Comparison of ENCODE assay signal across 11 mouse cellular contexts in the genomic region with DNA sequence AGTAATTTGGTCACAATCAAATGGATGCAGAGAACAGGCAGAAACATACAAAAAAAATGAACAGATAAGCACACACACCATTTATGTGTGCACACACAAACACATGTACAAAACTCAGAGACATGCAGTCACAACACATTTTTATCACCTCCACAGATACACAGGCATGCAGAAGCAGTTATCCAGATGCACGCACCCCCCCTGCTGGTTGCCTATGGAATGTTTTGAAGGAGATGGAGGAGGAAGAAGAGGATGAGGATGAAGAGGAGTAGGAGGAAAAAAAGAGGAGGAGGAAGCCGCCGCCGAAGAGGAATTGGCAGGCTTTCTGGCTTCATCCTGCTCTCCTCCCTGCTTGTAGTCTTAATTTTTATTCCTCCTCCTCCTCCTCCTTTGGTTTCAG. TPM values are rescaled to one million over a fixed set of nuclear protein-coding genes. Genes with fewer than 3 reads are reported as not detected.
A peak's percentile ranks its signal among the peaks of the same experiment; 100 is the strongest.
DNase-seq lines count a peak whose midpoint lies in the region; ATAC-seq and TF ChIP-seq lines count a peak whose summit lies in the region.
"Had no signal": no experiment of that assay in that cellular context is flagged by ENCODE, and none has a peak within 500 bp of the region (broad histone marks: within the 10 kb centered on the region; RNA-seq: fewer than 3 reads in every experiment).

No protein-coding gene starts in this region.

- peak; percentile 44; the same call in 1 of the 2 replicates for TF ChIP-seq CTCF in liver, adult 2 months (IDR thresholded peaks at IDR 0.05; ENCODE audit: low read depth, low read length)
- peak; percentile 54 for TF ChIP-seq CTCF in Patski (IDR thresholded peaks at IDR 0.05)

- H3K79me2 ChIP-seq in liver, adult 2 months (ENCODE audit: control insufficient read depth, insufficient read depth, low read length), result no peaks in the 10 kb centered on the region

- H3K27ac ChIP-seq in liver, adult 2 months (replicated peaks; ENCODE audit: insufficient read depth, low read depth, low read length), result no peak overlapping the region
- H3K27ac ChIP-seq in liver, embryonic 11.5 days (ENCODE audit: low read depth, low read length), result no peak overlapping the region
- H3K27ac ChIP-seq: embryonic facial prominence, embryonic 13.5 days had no signal

- peak; percentile 13 to 18 for DNase-seq in cerebellum, postnatal 36 days
- DNase-seq in cerebellum, postnatal 4 days (ENCODE audit: low spot score in 2 of 2), result no peak
- DNase-seq in liver, adult 2 months (ENCODE audit: extremely low read depth, low read depth, low spot score), result no peak
- DNase-seq in liver, embryonic 11.5 days (ENCODE audit: low spot score), result no peak
- no peak for DNase-seq in Patski (ENCODE audit: low read depth, low spot score)
- no peak for DNase-seq in ovary, postnatal 10 days (ENCODE audit: low spot score)
- DNase-seq in urinary bladder, postnatal 10 days (ENCODE audit: low spot score), result no peak
- DNase-seq: gastrocnemius, postnatal 14 days had no signal

- CTCF ChIA-PET in Patski (lab: Charles Lee), result no interaction called here

- no peak for TF ChIP-seq POLR2A in liver, adult 2 months (IDR thresholded peaks at IDR 0.05; ENCODE audit: extremely low read depth, insufficient read depth, low read length)

- POLR2A ChIA-PET in Patski (lab: Charles Lee), result no interaction called here

- H3K36me3 ChIP-seq in liver, adult 2 months (ENCODE audit: control insufficient read depth, insufficient read depth, low read length), result no peaks in the 10 kb centered on the region
- H3K36me3 ChIP-seq in liver, embryonic 11.5 days (ENCODE audit: control insufficient read depth, insufficient read depth, low read length), result no peaks in the 10 kb centered on the region
- H3K36me3 ChIP-seq: embryonic facial prominence, embryonic 13.5 days had no signal

- H3K27me3 ChIP-seq in liver, adult 2 months (ENCODE audit: control insufficient read depth, insufficient read depth, low read length), result no peaks in the 10 kb centered on the region
- no peaks in the 10 kb centered on the region for H3K27me3 ChIP-seq in liver, embryonic 11.5 days (replicated peaks; ENCODE audit: control insufficient read depth, insufficient read depth, low read length)
- H3K27me3 ChIP-seq in Patski, result peaks cover 59% of the 10 kb centered on the region
- H3K27me3 ChIP-seq: embryonic facial prominence, embryonic 13.5 days had no signal

- 44% methylated on average over 4 of the region's 4 CpGs for WGBS in liver, adult 2 months
- WGBS in liver, embryonic 11.5 days, result 47% methylated on average over 4 of the region's 4 CpGs

- no peaks in the 10 kb centered on the region; the same call in 1 of the 2 replicates for H3K4me1 ChIP-seq in liver, adult 2 months (ENCODE audit: control insufficient read depth, insufficient read depth, low read length)
- peaks cover 5% of the 10 kb centered on the region; the same call in 1 of the 2 replicates for H3K4me1 ChIP-seq in liver, embryonic 11.5 days (replicated peaks; ENCODE audit: control insufficient read depth, insufficient read depth, low read length)
- H3K4me1 ChIP-seq: embryonic facial prominence, embryonic 13.5 days had no signal

- no peak overlapping the region for H3K4me2 ChIP-seq in liver, embryonic 11.5 days
- H3K4me2 ChIP-seq: embryonic facial prominence, embryonic 13.5 days had no signal

- no peak; the same call in 1 of the 2 replicates for ATAC-seq in liver, embryonic 11.5 days (replicated peaks; ENCODE audit: low FRiP score)
- no peak for ATAC-seq in Patski
- ATAC-seq in megakaryocyte, adult 5-6 weeks (ENCODE audit: poor library complexity, severe bottlenecking), result peak; percentile 57; the same call in 1 of the 2 replicates

- in situ Hi-C loops in Patski (cut with MboI; ENCODE audit: low pct_unique_long_range_greater_than_20kb), result loop anchor here (10.0 to 25.0 kb wide), 2 partner anchors 419 to 657 kb away; no protein-coding TSS in a partner anchor

- H3K9ac ChIP-seq in liver, adult 2 months (ENCODE audit: low read depth, low read length), result no peak overlapping the region
- no peak overlapping the region for H3K9ac ChIP-seq in liver, embryonic 11.5 days (ENCODE audit: low read depth, low read length)
- H3K9ac ChIP-seq: embryonic facial prominence, embryonic 13.5 days had no signal

- no peak overlapping the region for H3K4me3 ChIP-seq in liver, adult 2 months (ENCODE audit: insufficient read depth, low read depth, low read length)
- H3K4me3 ChIP-seq in liver, embryonic 11.5 days (ENCODE audit: low read depth, low read length), result no peak overlapping the region
- H3K4me3 ChIP-seq: embryonic facial prominence, embryonic 13.5 days; megakaryocyte, embryonic 14.5 days had no signal

- H3K9me3 ChIP-seq in liver, embryonic 11.5 days (ENCODE audit: control insufficient read depth, low read length), result no peaks in the 10 kb centered on the region
- H3K9me3 ChIP-seq: embryonic facial prominence, embryonic 13.5 days; megakaryocyte, embryonic 14.5 days had no signal

RNA-seq across cellular contexts. Expression of a gene that starts 11.7 kb away (rescaled TPM):
- total RNA-seq in liver, adult 2 months (2014; rRNA removed), result 0.09 and 0.27 TPM in 2 replicates
- polyA plus RNA-seq in liver, adult 2 months (2012; rRNA removed), result 0.49 and 0.51 TPM in 2 replicates
- 0.10 TPM in 1 of 2 replicates, not detected in the other for polyA plus RNA-seq in liver, embryonic 11.5 days (2014; fragmentation: Nextera tagmentation; extraction: Ambion mirVana)
- polyA plus RNA-seq in Patski (2021), result 0.09 TPM
- total RNA-seq in megakaryocyte, adult 5-6 weeks (2015), result 0.13 and 0.41 TPM in 2 replicates
- 0.33 TPM in 1 of 2 replicates, not detected in the other for total RNA-seq in megakaryocyte, adult 5-6 weeks (2017)

RNA-seq across cellular contexts. Expression of a gene that starts 14.7 kb away (rescaled TPM):
- 100 and 133 TPM in 2 replicates for total RNA-seq in liver, adult 2 months (2014; rRNA removed)
- 48.9 and 57.7 TPM in 2 replicates for polyA plus RNA-seq in liver, adult 2 months (2012; rRNA removed)
- 0.92 and 1.8 TPM in 2 replicates for polyA plus RNA-seq in liver, embryonic 11.5 days (2014; fragmentation: Nextera tagmentation; extraction: Ambion mirVana)
- polyA plus RNA-seq in Patski (2021), result not detected
- 0.55 and 1.3 TPM in 2 replicates for total RNA-seq in megakaryocyte, adult 5-6 weeks (2015)
- total RNA-seq in megakaryocyte, adult 5-6 weeks (2017), result 0.33 and 1.2 TPM in 2 replicates

RNA-seq across cellular contexts. Expression of a gene that starts 29.6 kb away (rescaled TPM):
- total RNA-seq in liver, adult 2 months (2014; rRNA removed), result 15.3 and 18.3 TPM in 2 replicates
- 22.5 and 25.0 TPM in 2 replicates for polyA plus RNA-seq in liver, adult 2 months (2012; rRNA removed)
- 29.5 and 31.6 TPM in 2 replicates for polyA plus RNA-seq in liver, embryonic 11.5 days (2014; fragmentation: Nextera tagmentation; extraction: Ambion mirVana)
- 24.8 TPM for polyA plus RNA-seq in Patski (2021)
- total RNA-seq in megakaryocyte, adult 5-6 weeks (2015), result 19.8 and 24.6 TPM in 2 replicates
- total RNA-seq in megakaryocyte, adult 5-6 weeks (2017), result 38.7 and 40.6 TPM in 2 replicates

RNA-seq across cellular contexts. Expression of a gene that starts 33.5 kb away (rescaled TPM):
- total RNA-seq in liver, adult 2 months (2014; rRNA removed), result 1.9 and 2.6 TPM in 2 replicates
- polyA plus RNA-seq in liver, adult 2 months (2012; rRNA removed), result 1.1 and 5.7 TPM in 2 replicates
- 7.3 and 11.4 TPM in 2 replicates for polyA plus RNA-seq in liver, embryonic 11.5 days (2014; fragmentation: Nextera tagmentation; extraction: Ambion mirVana)
- polyA plus RNA-seq in Patski (2021), result 4.6 TPM
- 14.4 and 15.0 TPM in 2 replicates for total RNA-seq in megakaryocyte, adult 5-6 weeks (2015)
- 6.3 and 22.9 TPM in 2 replicates for total RNA-seq in megakaryocyte, adult 5-6 weeks (2017)

RNA-seq across cellular contexts. Expression of a gene that starts 40.2 kb away (rescaled TPM):
- 0.28 TPM in 1 of 2 replicates, not detected in the other for total RNA-seq in liver, adult 2 months (2014; rRNA removed)
- polyA plus RNA-seq in liver, adult 2 months (2012; rRNA removed), result 0.11 TPM in 1 of 2 replicates, not detected in the other
- 0.52 and 1.0 TPM in 2 replicates for polyA plus RNA-seq in liver, embryonic 11.5 days (2014; fragmentation: Nextera tagmentation; extraction: Ambion mirVana)
- not detected for polyA plus RNA-seq in Patski (2021)
- total RNA-seq in megakaryocyte, adult 5-6 weeks (2015), result 240 and 256 TPM in 2 replicates
- 223 and 233 TPM in 2 replicates for total RNA-seq in megakaryocyte, adult 5-6 weeks (2017)
- total RNA-seq: gastrocnemius, postnatal 14 days had no signal

Comparison
In these comparisons a context has a peak if more than half of its experiments do, and no peak if none do; other contexts are left out.
1. DNase-seq: peak in cerebellum, postnatal 36 days (2 of 2); none in cerebellum, postnatal 4 days (0 of 2), liver, adult 2 months (single experiment), liver, embryonic 11.5 days (single experiment), Patski (single experiment), ovary, postnatal 10 days (single experiment) and urinary bladder, postnatal 10 days (single experiment).
2. RNA of a gene that starts 14.7 kb away (polyA plus RNA-seq): 48.9 to 57.7 TPM in liver, adult 2 months; 0.92 to 1.8 TPM in liver, embryonic 11.5 days and not detected in Patski (single experiment); every median in the first group is over 10 times any median in the second.